Mouse (Mus musculus) natural killer cell, adult 2 months (primary cell): ENCODE measurements around the gene Chd2.
A peak's percentile ranks its signal among the peaks of the same experiment; 100 is the strongest.

Experiments
- DNase-seq, 2 experiments: peaks; one replicate each; pipeline ENCODE4 v3.0.0; 2022; ENCODE audit warnings: low spot score in 2 of 2

The Chd2 gene

GRCm38 (mm10) chr7:73405550-73405949 lies 136.1 kb downstream of the Chd2 start:
- DNase-seq, result no peak

GRCm38 (mm10) chr7:73403538-73403937 lies 138.1 kb downstream of the Chd2 start:
- DNase-seq, result no peak

GRCm38 (mm10) chr7:73402671-73403070 lies 139.0 kb downstream of the Chd2 start:
- DNase-seq, result no peak

- DNase-seq, result no peak
Observed at GRCm38 (mm10) chr7:73402106-73402505, 139.5 kb downstream of the Chd2 start.

- DNase-seq, result no peak
Observed at GRCm38 (mm10) chr7:73400051-73400916, 141.3 kb downstream of the Chd2 start.

- DNase-seq, result peak in 1 of 2 experiments; percentile 43
Observed at GRCm38 (mm10) chr7:73399501-73400044, 142.1 kb downstream of the Chd2 start.

- DNase-seq, result no peak
Observed at GRCm38 (mm10) chr7:73398806-73399442, 142.7 kb downstream of the Chd2 start.

GRCm38 (mm10) chr7:73398319-73398718 lies 143.3 kb downstream of the Chd2 start:
- DNase-seq, result no peak

GRCm38 (mm10) chr7:73394013-73394409 lies 147.6 kb downstream of the Chd2 start:
- no peak for DNase-seq

- no peak for DNase-seq
Observed at GRCm38 (mm10) chr7:73393307-73394012, 148.2 kb downstream of the Chd2 start.

GRCm38 (mm10) chr7:73392359-73392758 lies 149.3 kb downstream of the Chd2 start:
- DNase-seq, result no peak

- DNase-seq, result no peak
Observed at GRCm38 (mm10) chr7:73391518-73392321, 149.9 kb downstream of the Chd2 start.

- DNase-seq, result no peak
Observed at GRCm38 (mm10) chr7:73391002-73391517, 150.6 kb downstream of the Chd2 start.

- no peak for DNase-seq
Observed at GRCm38 (mm10) chr7:73390426-73391001, 151.1 kb downstream of the Chd2 start.

GRCm38 (mm10) chr7:73389871-73390294 lies 151.7 kb downstream of the Chd2 start:
- DNase-seq, result no peak

- no peak for DNase-seq
Observed at GRCm38 (mm10) chr7:73389419-73389818, 152.2 kb downstream of the Chd2 start.

- DNase-seq, result no peak
Observed at GRCm38 (mm10) chr7:73388866-73389265, 152.8 kb downstream of the Chd2 start.

- DNase-seq, result no peak
Observed at GRCm38 (mm10) chr7:73382843-73383242, 158.8 kb downstream of the Chd2 start.

- DNase-seq, result no peak
Observed at GRCm38 (mm10) chr7:73378034-73378433, 163.6 kb downstream of the Chd2 start.

- DNase-seq, result no peak
Observed at GRCm38 (mm10) chr7:73377307-73377706, 164.3 kb downstream of the Chd2 start.
